ENCODE assay signal across 9 mouse cellular contexts in the genomic region with DNA sequence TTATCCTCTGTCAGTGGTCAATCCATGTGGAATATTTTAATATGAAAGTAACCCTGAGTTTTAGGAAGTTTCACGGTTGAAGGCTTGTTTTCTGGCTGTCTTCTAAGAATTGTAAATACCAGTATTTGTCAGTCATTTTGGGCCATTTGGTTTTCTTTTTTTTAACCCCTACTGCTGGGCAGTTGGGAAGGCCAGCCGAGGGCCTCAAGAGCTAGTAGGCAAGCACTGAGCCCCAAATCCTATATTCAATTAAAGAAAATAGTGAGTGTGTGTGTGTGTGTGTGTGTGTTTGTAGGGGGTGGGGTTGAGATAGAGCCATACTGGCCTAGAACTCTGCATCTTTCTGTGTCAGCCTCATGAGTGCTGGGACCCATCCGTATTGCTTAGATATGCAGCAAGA. TPM values are rescaled to one million over a fixed set of nuclear protein-coding genes. Genes with fewer than 3 reads are reported as not detected.
DNase-seq lines count a peak whose midpoint lies in the region; ATAC-seq and TF ChIP-seq lines count a peak whose summit lies in the region.
"Had no signal": no experiment of that assay in that cellular context is flagged by ENCODE, and none has a peak within 500 bp of the region (broad histone marks: within the 10 kb centered on the region; RNA-seq: fewer than 3 reads in every experiment).

No protein-coding gene starts in this region.

- ATAC-seq in forebrain, embryonic 14.5 days, result no peak
- no peak for ATAC-seq in liver, embryonic 12.5 days

- peaks cover 59% of the 10 kb centered on the region for H3K79me3 ChIP-seq in C2C12 (ENCODE audit: low read depth)

- H3K36me3 ChIP-seq in C2C12 (ENCODE audit: control insufficient read depth, insufficient read depth), result peaks cover 27% of the 10 kb centered on the region
- H3K36me3 ChIP-seq in forebrain, embryonic 14.5 days (ENCODE audit: control insufficient read depth, insufficient read depth, low read length), result peaks cover 11% of the 10 kb centered on the region; the same call in 1 of the 2 replicates
- peaks cover 29% of the 10 kb centered on the region for H3K36me3 ChIP-seq in liver, embryonic 12.5 days

- intact Hi-C loops in gastrocnemius, adult 2 months (cut with DNase I), result loop anchor here (2.0 kb wide), 1 partner anchor 39 kb away; the partner anchor contains the start of gene Arid4a

- no peaks in the 10 kb centered on the region for H3K9me3 ChIP-seq in forebrain, embryonic 14.5 days (replicated peaks; ENCODE audit: control insufficient read depth, low read length)
- no peaks in the 10 kb centered on the region for H3K9me3 ChIP-seq in liver, embryonic 12.5 days (replicated peaks)

- peak overlapping the region; percentile 99 for H3K4me3 ChIP-seq in gastrocnemius, adult 2 months
- peak overlapping the region; percentile 84 for H3K4me3 ChIP-seq in C2C12 (ENCODE audit: insufficient read depth, poor library complexity, severe bottlenecking)
- H3K4me3 ChIP-seq in forebrain, embryonic 14.5 days (ENCODE audit: low read depth, low read length), result peak overlapping the region; percentile 93
- H3K4me3 ChIP-seq in liver, embryonic 12.5 days, result peak overlapping the region; percentile 94

- H3ac ChIP-seq in C2C12 (ENCODE audit: control insufficient read depth, insufficient read length, low read depth), result no peak overlapping the region

- H3K27me3 ChIP-seq in C2C12 (ENCODE audit: control insufficient read depth, insufficient read depth, insufficient read length), result no peaks in the 10 kb centered on the region
- no peaks in the 10 kb centered on the region for H3K27me3 ChIP-seq in forebrain, embryonic 14.5 days (replicated peaks; ENCODE audit: control insufficient read depth, insufficient read depth, low read length)
- H3K27me3 ChIP-seq in liver, embryonic 12.5 days (replicated peaks), result no peaks in the 10 kb centered on the region

- peak overlapping the region; percentile 100 for H3K27ac ChIP-seq in gastrocnemius, adult 2 months
- H3K27ac ChIP-seq in forebrain, embryonic 14.5 days (ENCODE audit: low read depth, low read length), result no peak overlapping the region
- H3K27ac ChIP-seq in liver, embryonic 12.5 days, result peak overlapping the region; percentile 96

- no peak for TF ChIP-seq CTCF in gastrocnemius, adult 2 months (IDR thresholded peaks at IDR 0.05)
- TF ChIP-seq CTCF in C2C12 (IDR thresholded peaks at IDR 0.05; ENCODE audit: control insufficient read depth, insufficient read depth, insufficient read length), result no peak

- H3K9ac ChIP-seq in forebrain, embryonic 14.5 days (ENCODE audit: low read length), result peak overlapping the region; percentile 98; the same call in 1 of the 2 replicates
- H3K9ac ChIP-seq in liver, embryonic 12.5 days, result peak overlapping the region; percentile 91

- peaks cover 66% of the 10 kb centered on the region for H3K79me2 ChIP-seq in C2C12 (ENCODE audit: control insufficient read depth, insufficient read depth)

- H3K4me2 ChIP-seq in forebrain, embryonic 14.5 days (ENCODE audit: low read length), result peak overlapping the region; percentile 72
- peak overlapping the region; percentile 83 for H3K4me2 ChIP-seq in liver, embryonic 12.5 days

- no peak for DNase-seq in gastrocnemius, adult 2 months
- no peak for DNase-seq in gastrocnemius, postnatal 4 days (ENCODE audit: low spot score in 2 of 2)
- DNase-seq in forebrain, embryonic 14.5 days (ENCODE audit: low spot score), result no peak
- DNase-seq in adrenal gland, adult 8-10 months, result no peak
- DNase-seq in cerebellum, adult 9-10 months, result no peak
- DNase-seq in gastrocnemius, postnatal 10 days, result no peak
- DNase-seq: cerebellum, adult 8-10 months had no signal

- H3K4me1 ChIP-seq in forebrain, embryonic 14.5 days (ENCODE audit: control insufficient read depth, insufficient read depth, low read length), result peaks cover 8% of the 10 kb centered on the region
- peaks cover 30% of the 10 kb centered on the region for H3K4me1 ChIP-seq in liver, embryonic 12.5 days

- WGBS in forebrain, embryonic 14.5 days, result 73% methylated on average over 3 of the region's 3 CpGs
- 44% methylated on average over 3 of the region's 3 CpGs for WGBS in liver, embryonic 12.5 days (ENCODE audit: insufficient replicate concordance)

TF ChIP-seq in C2C12, 6 proteins besides CTCF, POLR2A, EP300 and RAD21:
- TF ChIP-seq CEBPB (IDR thresholded peaks at IDR 0.05; ENCODE audit: low read depth) (no peak), MYOG (IDR thresholded peaks at IDR 0.05; ENCODE audit: control insufficient read depth, extremely low read depth, insufficient read length) (no peak), MYOD1 (IDR thresholded peaks at IDR 0.05; ENCODE audit: control insufficient read depth, insufficient read length, low read depth) (no peak), MAX (IDR thresholded peaks at IDR 0.05) (no peak), FOSL1 (IDR thresholded peaks at IDR 0.05; ENCODE audit: insufficient read depth, low read length, poor library complexity, severe bottlenecking) (no peak), USF1 (IDR thresholded peaks at IDR 0.05; ENCODE audit: low read depth) (no peak)

RNA-seq across cellular contexts. Expression of gene Psma3, which starts 1.5 kb away (rescaled TPM):
- total RNA-seq in gastrocnemius, adult 2 months (2021), result 100 to 1,000 TPM; 286 to 306 TPM
- total RNA-seq in gastrocnemius, postnatal 4 days (2021), result 100 to 1,000 TPM; 344 to 430 TPM
- 270 TPM for polyA plus RNA-seq in C2C12 (2012; fragmentation: generic; extraction: Trizol)
- polyA plus RNA-seq in forebrain, embryonic 14.5 days (2014; fragmentation: Nextera tagmentation; extraction: Ambion mirVana), result 540 and 656 TPM in 2 replicates
- polyA plus RNA-seq in liver, embryonic 12.5 days (2016; fragmentation: Nextera tagmentation; extraction: Ambion mirVana), result 468 and 481 TPM in 2 replicates
- total RNA-seq in adrenal gland, adult 8-10 months (2022), result 100 to 1,000 TPM; 310 to 386 (median 323) TPM
- 100 to 1,000 TPM; 464 to 488 TPM for total RNA-seq in gastrocnemius, postnatal 10 days (2021)

RNA-seq across cellular contexts. Expression of gene Actr10, which starts 38.2 kb away (rescaled TPM):
- 10 to 100 TPM; 84.5 to 94.2 TPM for total RNA-seq in gastrocnemius, adult 2 months (2021)
- total RNA-seq in gastrocnemius, postnatal 4 days (2021), result 100 to 1,000 TPM; 134 to 135 TPM
- 110 TPM for polyA plus RNA-seq in C2C12 (2012; fragmentation: generic; extraction: Trizol)
- polyA plus RNA-seq in forebrain, embryonic 14.5 days (2014; fragmentation: Nextera tagmentation; extraction: Ambion mirVana), result 335 and 376 TPM in 2 replicates
- 130 and 134 TPM in 2 replicates for polyA plus RNA-seq in liver, embryonic 12.5 days (2016; fragmentation: Nextera tagmentation; extraction: Ambion mirVana)
- 100 to 1,000 TPM; 177 to 222 (median 203) TPM for total RNA-seq in adrenal gland, adult 8-10 months (2022)
- total RNA-seq in gastrocnemius, postnatal 10 days (2021), result 100 to 1,000 TPM; 126 to 127 TPM

RNA-seq across cellular contexts. Expression of gene Arid4a, which starts 39.9 kb away (rescaled TPM):
- 1 to 10 TPM; 8.7 to 9.0 TPM for total RNA-seq in gastrocnemius, adult 2 months (2021)
- 10 to 100 TPM; 14.6 to 15.0 TPM for total RNA-seq in gastrocnemius, postnatal 4 days (2021)
- polyA plus RNA-seq in C2C12 (2012; fragmentation: generic; extraction: Trizol), result 2.0 TPM
- 34.1 and 48.5 TPM in 2 replicates for polyA plus RNA-seq in forebrain, embryonic 14.5 days (2014; fragmentation: Nextera tagmentation; extraction: Ambion mirVana)
- polyA plus RNA-seq in liver, embryonic 12.5 days (2016; fragmentation: Nextera tagmentation; extraction: Ambion mirVana), result 23.4 and 24.1 TPM in 2 replicates
- total RNA-seq in adrenal gland, adult 8-10 months (2022), result 10 to 100 TPM; 20.6 to 32.2 (median 23.4) TPM
- 10 to 100 TPM; 11.0 to 12.3 TPM for total RNA-seq in gastrocnemius, postnatal 10 days (2021)
